Mouse (Mus musculus): ENCODE results near the gene Irf2bp1.
A peak's percentile ranks its signal among the peaks of the same experiment; 100 is the strongest.

Irf2bp1 gene

DNA sequence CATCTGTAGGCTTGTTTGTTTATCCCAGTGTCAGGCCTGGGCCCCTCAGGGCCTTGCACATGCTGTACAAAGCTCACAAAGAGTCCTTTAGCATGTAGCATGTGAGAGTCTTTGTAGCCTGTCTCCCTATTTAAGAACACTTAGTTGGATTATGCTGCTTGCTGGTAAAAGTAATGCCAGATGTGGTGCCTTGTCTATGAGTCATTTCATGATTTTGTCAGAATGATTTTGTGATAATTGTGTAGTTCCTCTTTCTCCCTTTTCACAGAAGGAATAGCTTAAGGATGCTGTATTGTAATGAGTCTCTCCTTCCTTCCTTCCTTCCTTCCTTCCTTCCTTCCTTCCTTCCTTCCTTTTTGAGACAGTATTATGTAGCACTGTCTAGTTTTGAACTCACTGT is 24.2 kb downstream of the Irf2bp1 start:
- DNase-seq (ENCODE audit: low read depth, low spot score), result no peak

DNA sequence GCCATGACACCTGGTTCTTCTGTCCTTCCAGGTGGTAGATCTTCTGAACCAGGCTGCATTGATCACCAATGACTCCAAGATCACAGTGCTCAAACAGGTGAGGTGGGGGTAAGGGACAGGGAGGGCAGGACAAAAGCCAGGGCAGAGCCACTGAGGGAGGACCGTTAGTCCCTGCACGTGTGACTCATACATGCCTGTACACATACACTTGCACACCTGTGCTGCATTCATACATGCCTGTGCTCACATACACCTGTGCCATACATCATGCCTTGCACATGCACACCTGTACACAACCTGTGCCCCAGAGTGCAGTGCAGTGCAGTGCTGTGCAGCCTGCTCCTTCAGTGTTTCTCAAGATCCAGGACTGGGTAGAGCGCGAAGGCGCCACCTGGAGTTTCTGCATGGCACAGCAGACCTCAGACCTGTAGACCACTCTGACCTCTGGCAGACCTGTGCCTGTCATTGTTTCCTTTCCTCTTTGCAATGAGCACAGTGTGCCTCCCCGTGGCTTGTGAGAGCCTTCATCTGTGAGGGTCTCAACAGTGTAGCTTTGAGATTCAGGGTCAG is 25.3 kb downstream of the Irf2bp1 start:
- no peak for DNase-seq (ENCODE audit: low read depth, low spot score)

GRCm38 (mm10) chr7:19031641-19032040 is 27.8 kb downstream of the Irf2bp1 start:
- DNase-seq (ENCODE audit: low read depth, low spot score), result no peak

GRCm38 (mm10) chr7:19044616-19045015 is 40.8 kb downstream of the Irf2bp1 start:
- no peak for DNase-seq (ENCODE audit: low read depth, low spot score)

GRCm38 (mm10) chr7:19046286-19047069 is 42.6 kb downstream of the Irf2bp1 start:
- no peak for DNase-seq (ENCODE audit: low read depth, low spot score)

DNA sequence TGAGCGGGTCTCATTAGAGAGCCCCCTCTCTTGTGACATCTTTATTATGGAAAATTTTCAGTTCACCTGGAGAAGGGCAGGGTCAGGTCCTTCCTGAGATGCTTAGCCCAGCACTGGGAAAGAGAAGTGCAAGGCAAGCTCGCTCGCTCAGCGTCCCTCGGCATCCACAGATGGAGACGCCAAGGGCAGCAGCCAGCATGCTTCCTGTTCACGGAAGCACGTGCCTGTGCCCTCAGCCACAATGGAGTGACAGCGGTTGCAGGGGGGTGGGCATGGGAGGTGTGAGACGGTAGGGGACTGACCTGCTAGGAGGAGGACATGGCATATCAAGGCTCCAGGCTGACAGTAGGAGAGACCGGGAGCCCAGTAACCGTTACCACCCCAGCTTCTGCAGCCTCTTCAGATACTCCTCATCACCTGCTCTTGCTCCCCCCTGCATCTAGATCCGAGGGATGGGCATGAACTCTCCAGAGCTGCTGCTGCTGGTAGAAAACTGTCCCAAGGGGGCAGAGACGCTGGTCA is 44.2 kb downstream of the Irf2bp1 start:
- no peak for DNase-seq (ENCODE audit: low read depth, low spot score)

DNA sequence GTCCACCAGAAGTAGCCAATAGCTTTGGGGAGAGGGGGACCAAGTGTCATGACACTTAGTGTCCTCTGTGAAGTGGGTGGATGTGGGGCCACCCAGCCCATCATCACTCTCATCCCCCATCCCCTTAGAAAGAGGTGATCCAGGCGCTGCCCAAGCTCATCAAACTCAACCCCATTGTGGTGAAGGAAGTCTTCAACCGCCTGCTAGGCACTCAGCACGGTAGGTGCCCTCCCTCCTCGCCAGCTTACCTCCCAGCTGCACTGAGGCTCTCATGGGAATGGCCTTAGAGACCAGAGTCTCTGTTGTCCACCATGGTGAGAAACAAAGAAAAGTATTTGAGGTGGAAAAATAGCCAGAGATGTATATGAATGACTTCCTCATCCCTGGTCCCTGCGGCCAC is 45.4 kb downstream of the Irf2bp1 start:
- no peak for DNase-seq (ENCODE audit: low read depth, low spot score)

GRCm38 (mm10) chr7:19050172-19050571 is 46.3 kb downstream of the Irf2bp1 start:
- DNase-seq (ENCODE audit: low read depth, low spot score), result no peak

GRCm38 (mm10) chr7:19051161-19051560 is 47.3 kb downstream of the Irf2bp1 start:
- no peak for DNase-seq (ENCODE audit: low read depth, low spot score)

GRCm38 (mm10) chr7:19052345-19053135 is 48.7 kb downstream of the Irf2bp1 start:
- no peak for DNase-seq (ENCODE audit: low read depth, low spot score)

GRCm38 (mm10) chr7:19053136-19053532 is 49.3 kb downstream of the Irf2bp1 start:
- DNase-seq (ENCODE audit: low read depth, low spot score), result no peak

DNA sequence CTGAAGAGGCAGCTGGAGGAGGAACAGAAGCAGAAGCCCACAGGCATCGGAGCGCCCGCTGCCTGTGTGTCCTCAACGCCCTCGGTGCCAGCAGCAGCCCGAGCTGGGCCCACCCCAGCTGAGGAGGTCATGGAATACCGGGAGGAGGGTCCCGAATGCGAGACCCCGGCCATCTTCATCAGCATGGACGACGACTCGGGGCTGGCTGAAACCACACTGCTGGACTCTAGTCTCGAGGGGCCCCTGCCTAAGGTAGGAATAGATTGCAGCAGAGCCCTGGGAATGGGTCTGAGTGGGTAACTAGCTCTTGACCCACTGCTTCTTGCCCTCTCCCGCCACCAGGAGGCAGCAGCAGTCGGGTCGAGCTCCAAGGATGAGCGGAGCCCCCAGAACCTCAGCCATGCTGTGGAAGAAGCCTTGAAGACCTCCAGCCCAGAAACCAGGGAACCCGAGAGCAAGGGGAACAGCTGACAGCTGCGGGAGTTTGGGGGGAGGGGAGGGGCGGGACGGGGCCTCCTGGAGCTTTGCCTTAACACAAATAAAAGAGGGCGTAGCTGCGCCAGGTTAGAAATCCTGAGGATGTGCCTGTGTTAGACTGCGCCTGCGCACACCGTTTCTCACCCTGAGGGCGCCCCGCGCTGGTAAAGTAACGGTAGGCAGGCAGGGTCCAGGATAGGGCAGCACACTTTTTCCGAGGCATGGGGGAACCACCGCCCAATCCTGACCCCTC is 50.4 kb downstream of the Irf2bp1 start, which contains the start of gene Rsph6a:
Gene Rsph6a (plus strand): TSS at position 644 of the 730 bp plus-strand sequence.
- peak; percentile 22 for DNase-seq (ENCODE audit: low read depth, low spot score)

GRCm38 (mm10) chr7:19054777-19055076 is 50.9 kb downstream of the Irf2bp1 start:
- DNase-seq (ENCODE audit: low read depth, low spot score), result no peak

- DNase-seq (ENCODE audit: low read depth, low spot score), result no peak
These were observed 51.3 kb downstream of the Irf2bp1 start for GRCm38 (mm10) chr7:19055108-19055507.

All from brain, embryonic 18.5 days (tissue).